Mouse (Mus musculus) midbrain, embryonic 14.5 days (tissue): ENCODE measurements around the gene Sall4. TPM values are rescaled to one million over a fixed set of nuclear protein-coding genes. Genes with fewer than 3 reads are reported as not detected.

Experiments used
- ATAC-seq: fragments of 200-750 bp; cut with Nextera tagmentation; 2 replicates; pipeline ENCODE4 v1.8.0; 2017; ENCODE audit warnings: moderate number of reproducible peaks, moderate library complexity; ENCODE audit not compliant: low FRiP score, low TSS enrichment
- DNase-seq: peaks from one replicate; pipeline ENCODE4 v3.0.0-alpha.2; 2015
- H3K27ac ChIP-seq: fragments of 300-500 bp; sonication (generic); replicated peaks from 2 replicates; pipeline ENCODE4 v1.5.1; 2014; ENCODE audit warnings: mild to moderate bottlenecking, low read depth, low read length, moderate library complexity
- H3K27me3 ChIP-seq: fragments of 300-500 bp; sonication (generic); 2 replicates; pipeline ENCODE4 v1.6.1; 2014; ENCODE audit warnings: low read length, control low read depth, mixed read lengths; ENCODE audit not compliant: control insufficient read depth, insufficient read depth
- H3K36me3 ChIP-seq: fragments of 300-500 bp; sonication (generic); 2 replicates; pipeline ENCODE4 v1.6.1; 2014; ENCODE audit warnings: low read length, control low read depth; ENCODE audit not compliant: control insufficient read depth, insufficient read depth
- H3K4me1 ChIP-seq: fragments of 300-500 bp; sonication (generic); 2 replicates; pipeline ENCODE4 v1.6.1; 2014; ENCODE audit warnings: mild to moderate bottlenecking, antibody characterized with exemption, low read length, control low read depth; ENCODE audit not compliant: control insufficient read depth, insufficient read depth
- H3K4me2 ChIP-seq: fragments of 300-500 bp; sonication (generic); 2 replicates; pipeline ENCODE4 v1.6.1; 2014; ENCODE audit warnings: mild to moderate bottlenecking, low read length, moderate library complexity
- H3K4me3 ChIP-seq: fragments of 300-500 bp; sonication (generic); replicated peaks from 2 replicates; pipeline ENCODE4 v1.5.1; 2014; ENCODE audit warnings: low read depth, low read length
- H3K9ac ChIP-seq: fragments of 300-500 bp; sonication (generic); replicated peaks from 2 replicates; pipeline ENCODE4 v1.6.1; 2014; ENCODE audit warnings: mild to moderate bottlenecking, low read length, moderate library complexity
- H3K9me3 ChIP-seq: fragments of 300-500 bp; sonication (generic); 2 replicates; pipeline ENCODE4 v1.6.1; 2016; ENCODE audit warnings: low read length, control low read depth, mixed read lengths; ENCODE audit not compliant: control insufficient read depth
- WGBS: fragments of 180-500 bp; shearing (Covaris S2); extraction: QIAGEN DNeasy Blood & Tissue Kit; methylation state at CpG from one replicate; pipeline ENCODE4 v1.1.7; 2014; 5-methylcytosine and 5-hydroxymethylcytosine counted together
- polyA plus RNA-seq: library from polyadenylated mRNA; unstranded; fragments of >200 nt; fragmentation: Nextera tagmentation; extraction: Ambion mirVana; gene quantifications from 2 replicates; pipeline ENCODE4 v1.2.1, GENCODE M21; 2014

Sall4 gene
- polyA plus RNA-seq, 1 experiment from 2014 or later = 1.8 TPM

DNA sequence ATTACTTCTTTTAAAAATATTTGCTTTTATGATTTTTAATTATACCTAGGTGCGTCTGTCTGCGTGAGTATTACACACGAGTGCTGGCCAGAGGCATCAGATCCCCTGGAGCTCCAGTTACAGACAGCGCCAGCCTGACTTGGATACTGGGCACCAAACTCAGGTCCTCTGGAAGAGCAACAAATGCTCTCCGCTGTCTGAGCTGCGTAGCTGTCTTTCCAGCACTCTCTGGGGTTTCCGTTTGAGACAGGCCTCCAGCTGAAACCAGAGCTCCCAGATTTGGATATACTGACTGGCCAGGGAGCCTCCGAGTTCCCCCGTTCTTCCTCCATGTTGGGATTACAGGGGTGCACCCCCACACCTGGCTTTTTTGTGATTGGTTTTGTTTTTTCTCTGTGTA, 12.9 kb upstream of the Sall4 start:
- H3K4me2 ChIP-seq = no peak overlapping the region
- H3K27ac ChIP-seq = no peak overlapping the region
- H3K27me3 ChIP-seq = no peaks in the 10 kb centered on the region
- no peak for ATAC-seq
- no peaks in the 10 kb centered on the region for H3K9me3 ChIP-seq
- peak; percentile 21 for DNase-seq
- peaks cover 7% of the 10 kb centered on the region for H3K4me1 ChIP-seq
- no peak overlapping the region for H3K9ac ChIP-seq
- H3K4me3 ChIP-seq = no peak overlapping the region
- no peaks in the 10 kb centered on the region for H3K36me3 ChIP-seq
- WGBS = 40% methylated on average over 9 of the region's 9 CpGs

GRCm38 (mm10) chr2:168780024-168780423, 12.3 kb upstream of the Sall4 start:
- Histone ChIP-seq H3K4me2 (no peak overlapping the region), H3K27me3 (no peaks in the 10 kb centered on the region), H3K9me3 (no peaks in the 10 kb centered on the region), H3K4me1 (peaks cover 7% of the 10 kb centered on the region), H3K36me3 (no peaks in the 10 kb centered on the region), H3K27ac (no peak overlapping the region), H3K9ac (0 out of 2 replicates have a peak overlapping the region, but pooled peaks have one; percentile 20), H3K4me3 (no peak overlapping the region)
- WGBS = 7% methylated on average over 9 of the region's 9 CpGs
- ATAC-seq (no peak), DNase-seq (peak; percentile 57)

- ATAC-seq = no peak
- Histone ChIP-seq H3K9ac (no peak overlapping the region), H3K9me3 (no peaks in the 10 kb centered on the region), H3K36me3 (no peaks in the 10 kb centered on the region), H3K4me1 (peaks cover 7% of the 10 kb centered on the region), H3K27me3 (no peaks in the 10 kb centered on the region), H3K4me2 (no peak overlapping the region), H3K27ac (no peak overlapping the region), H3K4me3 (no peak overlapping the region)
- DNase-seq = no peak
Measured at GRCm38 (mm10) chr2:168777481-168777880, 9.7 kb upstream of the Sall4 start.

DNA sequence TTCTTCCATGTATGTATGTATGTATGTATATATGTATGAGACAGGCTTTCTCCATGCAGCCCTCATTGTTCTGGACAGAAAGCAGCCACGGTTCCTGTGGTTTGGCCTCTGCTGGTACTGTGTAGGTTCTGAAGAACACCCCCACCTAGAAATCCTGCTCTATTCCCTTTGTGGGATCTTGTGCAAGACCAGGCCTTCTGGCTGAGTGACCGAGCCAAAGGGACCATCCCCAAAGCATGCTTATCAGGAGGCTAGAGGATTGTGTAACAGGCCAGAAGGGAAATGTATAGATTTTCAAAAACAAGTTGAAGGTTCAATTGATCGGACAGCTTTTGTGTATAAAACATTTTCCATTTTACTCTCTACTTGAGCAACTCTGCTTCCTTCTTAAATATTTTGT, 8.5 kb upstream of the Sall4 start:
- Histone ChIP-seq H3K4me2 (no peak overlapping the region), H3K9me3 (no peaks in the 10 kb centered on the region), H3K4me3 (no peak overlapping the region), H3K36me3 (no peaks in the 10 kb centered on the region), H3K27me3 (no peaks in the 10 kb centered on the region), H3K27ac (no peak overlapping the region), H3K9ac (no peak overlapping the region), H3K4me1 (peaks cover 7% of the 10 kb centered on the region)
- ATAC-seq (no peak), DNase-seq (no peak)
- 79% methylated on average over 3 of the region's 3 CpGs for WGBS

DNA sequence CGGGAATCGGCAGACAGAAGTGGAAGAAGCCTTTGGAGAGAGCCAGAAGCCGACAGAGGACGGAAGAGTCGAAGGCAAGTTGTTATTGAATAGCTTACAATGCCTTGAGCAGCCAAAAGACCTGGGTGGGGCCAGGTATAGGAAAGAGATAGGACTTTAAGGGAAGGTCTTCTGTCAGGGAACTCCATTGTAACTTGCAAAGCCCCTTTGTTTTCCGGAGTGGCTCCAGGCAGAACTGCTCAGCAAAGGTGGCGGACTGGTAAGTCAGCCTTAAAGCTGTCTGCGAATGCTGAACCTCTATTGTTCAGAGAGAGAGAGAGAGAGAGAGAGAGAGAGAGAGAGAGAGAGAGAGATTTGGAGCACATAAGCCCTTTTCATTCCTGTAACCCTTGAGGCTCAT, 1.5 kb upstream of the Sall4 start:
- Histone ChIP-seq H3K27me3 (peaks cover 16% of the 10 kb centered on the region; the same call in 1 of the 2 replicates), H3K4me2 (no peak overlapping the region), H3K4me3 (no peak overlapping the region), H3K27ac (no peak overlapping the region), H3K9me3 (no peaks in the 10 kb centered on the region), H3K4me1 (peaks cover 18% of the 10 kb centered on the region; the same call in 1 of the 2 replicates), H3K36me3 (no peaks in the 10 kb centered on the region), H3K9ac (no peak overlapping the region)
- DNase-seq (no peak), ATAC-seq (no peak)
- WGBS = 23% methylated on average over 8 of the region's 8 CpGs

DNA sequence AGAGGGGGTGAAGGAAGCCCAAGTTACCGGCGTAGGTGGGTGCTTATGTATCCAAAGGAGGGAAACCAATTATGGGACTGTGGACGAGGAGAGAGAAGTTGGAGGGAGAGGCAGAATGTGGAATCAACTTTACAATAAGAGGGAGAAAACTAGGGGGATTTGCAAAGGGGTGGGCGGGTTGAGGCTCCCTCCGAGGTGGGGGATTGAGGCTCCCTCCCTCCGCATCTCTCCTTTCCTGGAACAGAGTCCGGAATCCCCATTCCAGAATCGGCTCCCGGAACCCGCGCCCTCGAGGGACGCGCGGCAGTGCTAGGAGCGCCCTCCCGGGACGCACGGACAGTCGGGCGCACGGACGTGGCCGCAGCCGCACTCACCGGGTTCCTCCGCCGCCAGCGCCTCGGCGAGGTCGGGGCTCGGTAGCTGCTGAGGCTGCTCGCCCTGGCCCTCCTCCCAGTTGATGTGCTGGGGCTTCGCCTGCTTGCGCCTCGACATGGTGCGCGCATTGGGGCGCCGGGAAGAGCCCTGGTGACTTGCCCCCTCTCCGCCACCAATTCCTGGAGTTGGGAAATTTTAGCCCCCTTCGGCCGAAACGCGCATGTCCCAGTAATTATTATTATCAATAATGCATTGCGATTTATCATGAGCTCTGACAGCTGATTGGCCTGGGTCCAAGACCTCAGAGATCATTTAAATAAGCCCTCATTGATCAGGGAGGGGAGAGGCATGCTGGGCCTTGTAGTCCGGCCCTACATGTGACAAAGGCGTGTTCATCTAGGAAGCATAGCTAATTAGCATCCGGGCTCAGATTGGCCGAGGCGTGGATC, 993 bp downstream of the Sall4 start:
- Histone ChIP-seq H3K4me1 (peaks cover 43% of the 10 kb centered on the region), H3K9ac (peak overlapping the region; percentile 62), H3K4me2 (peak overlapping the region; percentile 97), H3K9me3 (no peaks in the 10 kb centered on the region), H3K36me3 (no peaks in the 10 kb centered on the region), H3K27me3 (peaks cover 20% of the 10 kb centered on the region; the same call in 1 of the 2 replicates), H3K4me3 (peak overlapping the region; percentile 57), H3K27ac (peak overlapping the region; percentile 70; the same call in 1 of the 2 replicates)
- under 1% methylated on average over 52 of the region's 52 CpGs for WGBS
- peak; percentile 90 for DNase-seq
- peak; percentile 84 for ATAC-seq

- Histone ChIP-seq H3K27me3 (peaks cover 20% of the 10 kb centered on the region; the same call in 1 of the 2 replicates), H3K27ac (peak overlapping the region; percentile 32; the same call in 1 of the 2 replicates), H3K36me3 (no peaks in the 10 kb centered on the region), H3K9ac (peak overlapping the region; percentile 62), H3K4me1 (peaks cover 43% of the 10 kb centered on the region), H3K9me3 (no peaks in the 10 kb centered on the region), H3K4me2 (peak overlapping the region; percentile 97), H3K4me3 (peak overlapping the region; percentile 57)
- ATAC-seq (no peak), DNase-seq (peak; percentile 58)
- WGBS = under 1% methylated on average over 65 of the region's 65 CpGs
Measured at GRCm38 (mm10) chr2:168765696-168766537, 1.8 kb downstream of the Sall4 start.

GRCm38 (mm10) chr2:168765065-168765681, 2.6 kb downstream of the Sall4 start:
- WGBS = under 1% methylated on average over 32 of the region's 32 CpGs
- H3K27me3 ChIP-seq = peaks cover 20% of the 10 kb centered on the region; the same call in 1 of the 2 replicates
- H3K4me2 ChIP-seq = peak overlapping the region; percentile 97
- no peaks in the 10 kb centered on the region for H3K36me3 ChIP-seq
- H3K9me3 ChIP-seq = no peaks in the 10 kb centered on the region
- peak; percentile 84 for DNase-seq
- peak overlapping the region; percentile 62; the same call in 1 of the 2 replicates for H3K9ac ChIP-seq
- H3K27ac ChIP-seq = 0 out of 2 replicates have a peak overlapping the region, but pooled peaks have one; percentile 32
- peak overlapping the region; percentile 57 for H3K4me3 ChIP-seq
- peak; percentile 38; the same call in 1 of the 2 replicates for ATAC-seq
- peaks cover 43% of the 10 kb centered on the region for H3K4me1 ChIP-seq
